Mouse (Mus musculus): ENCODE results near the gene Tjp2. TPM values are rescaled to one million over a fixed set of nuclear protein-coding genes. Genes with fewer than 3 reads are reported as not detected.
A peak's percentile ranks its signal among the peaks of the same experiment; 100 is the strongest.
"Not testable (repeated sequence)": the region's sequence is repeated elsewhere in the genome, so short reads cannot be mapped to it uniquely, and the experiment has no call there.

The Tjp2 gene
- polyA plus RNA-seq, 1 experiment = 17.1 TPM

- Histone ChIP-seq H3K4me3 (ENCODE audit: insufficient read depth, low read length) (no peak overlapping the region), H3K27ac (ENCODE audit: insufficient read depth, low read length) (no peak overlapping the region)
- no peak for TF ChIP-seq POLR2A (IDR thresholded peaks at IDR 0.05; ENCODE audit: extremely low read depth, insufficient read depth, low read length)
- no peak for TF ChIP-seq CTCF (IDR thresholded peaks at IDR 0.05; ENCODE audit: extremely low read depth, insufficient read depth, low read length)
Observed at GRCm38 (mm10) chr19:24194216-24194615, 30.6 kb downstream of the Tjp2 start.

GRCm38 (mm10) chr19:24192946-24193345, 31.9 kb downstream of the Tjp2 start:
- TF ChIP-seq CTCF (IDR thresholded peaks at IDR 0.05; ENCODE audit: extremely low read depth, insufficient read depth, low read length) (no peak), POLR2A (IDR thresholded peaks at IDR 0.05; ENCODE audit: extremely low read depth, insufficient read depth, low read length) (no peak)
- Histone ChIP-seq H3K4me1 (ENCODE audit: control insufficient read depth, insufficient read depth, low read length) (0 out of 2 replicates have a peak, but pooled peaks cover 1% of the 10 kb centered on the region), H3K4me3 (ENCODE audit: insufficient read depth, low read length) (no peak overlapping the region), H3K27ac (ENCODE audit: insufficient read depth, low read length) (no peak overlapping the region)

More at GRCm38 (mm10) chr19:24194216-24194615, 30.6 kb downstream of the Tjp2 start:
- peaks cover 2% of the 10 kb centered on the region; the same call in 1 of the 2 replicates for H3K4me1 ChIP-seq (ENCODE audit: control insufficient read depth, insufficient read depth, low read length)

GRCm38 (mm10) chr19:24187791-24188190, 37.0 kb downstream of the Tjp2 start:
- Histone ChIP-seq H3K4me3 (ENCODE audit: insufficient read depth, low read length) (no peak overlapping the region), H3K27ac (ENCODE audit: insufficient read depth, low read length) (no peak overlapping the region), H3K4me1 (ENCODE audit: control insufficient read depth, insufficient read depth, low read length) (0 out of 2 replicates have a peak, but pooled peaks cover 1% of the 10 kb centered on the region)
- TF ChIP-seq CTCF (IDR thresholded peaks at IDR 0.05; ENCODE audit: extremely low read depth, insufficient read depth, low read length) (no peak), POLR2A (IDR thresholded peaks at IDR 0.05; ENCODE audit: extremely low read depth, insufficient read depth, low read length) (no peak)

GRCm38 (mm10) chr19:24187358-24187757, 37.5 kb downstream of the Tjp2 start:
- H3K4me1 ChIP-seq (ENCODE audit: control insufficient read depth, insufficient read depth, low read length); H3K27ac ChIP-seq (ENCODE audit: insufficient read depth, low read length); H3K4me3 ChIP-seq (ENCODE audit: insufficient read depth, low read length): not testable (repeated sequence)
- TF ChIP-seq CTCF (IDR thresholded peaks at IDR 0.05; ENCODE audit: extremely low read depth, insufficient read depth, low read length) = 0 out of 2 replicates have a peak, but pooled peaks have one; percentile 10

- Histone ChIP-seq H3K27ac (ENCODE audit: insufficient read depth, low read length) (no peak overlapping the region), H3K4me3 (ENCODE audit: insufficient read depth, low read length) (no peak overlapping the region), H3K4me1 (ENCODE audit: control insufficient read depth, insufficient read depth, low read length) (no peaks in the 10 kb centered on the region)
- TF ChIP-seq POLR2A (IDR thresholded peaks at IDR 0.05; ENCODE audit: extremely low read depth, insufficient read depth, low read length) (no peak), CTCF (IDR thresholded peaks at IDR 0.05; ENCODE audit: extremely low read depth, insufficient read depth, low read length) (no peak)
Observed at GRCm38 (mm10) chr19:24183680-24184235, 41.1 kb downstream of the Tjp2 start.

GRCm38 (mm10) chr19:24180415-24180814, 44.4 kb downstream of the Tjp2 start:
- no peak overlapping the region for H3K27ac ChIP-seq (ENCODE audit: insufficient read depth, low read length)
- H3K4me3 ChIP-seq (ENCODE audit: insufficient read depth, low read length) = no peak overlapping the region
- TF ChIP-seq POLR2A (IDR thresholded peaks at IDR 0.05; ENCODE audit: extremely low read depth, insufficient read depth, low read length) = no peak
- TF ChIP-seq CTCF (IDR thresholded peaks at IDR 0.05; ENCODE audit: extremely low read depth, insufficient read depth, low read length) = no peak
- H3K4me1 ChIP-seq (ENCODE audit: control insufficient read depth, insufficient read depth, low read length) = no peaks in the 10 kb centered on the region

- TF ChIP-seq POLR2A (IDR thresholded peaks at IDR 0.05; ENCODE audit: extremely low read depth, insufficient read depth, low read length) = no peak
- TF ChIP-seq CTCF (IDR thresholded peaks at IDR 0.05; ENCODE audit: extremely low read depth, insufficient read depth, low read length) = no peak
- H3K27ac ChIP-seq (ENCODE audit: insufficient read depth, low read length) = no peak overlapping the region
- no peak overlapping the region for H3K4me3 ChIP-seq (ENCODE audit: insufficient read depth, low read length)
- no peaks in the 10 kb centered on the region for H3K4me1 ChIP-seq (ENCODE audit: control insufficient read depth, insufficient read depth, low read length)
Observed at GRCm38 (mm10) chr19:24178086-24178485, 46.7 kb downstream of the Tjp2 start.

GRCm38 (mm10) chr19:24176692-24177091, 48.1 kb downstream of the Tjp2 start:
- TF ChIP-seq CTCF (IDR thresholded peaks at IDR 0.05; ENCODE audit: extremely low read depth, insufficient read depth, low read length) = no peak
- no peak for TF ChIP-seq POLR2A (IDR thresholded peaks at IDR 0.05; ENCODE audit: extremely low read depth, insufficient read depth, low read length)
- H3K4me1 ChIP-seq (ENCODE audit: control insufficient read depth, insufficient read depth, low read length) = peaks cover 2% of the 10 kb centered on the region; the same call in 1 of the 2 replicates
- no peak overlapping the region for H3K27ac ChIP-seq (ENCODE audit: insufficient read depth, low read length)
- H3K4me3 ChIP-seq (ENCODE audit: insufficient read depth, low read length) = no peak overlapping the region

GRCm38 (mm10) chr19:24174896-24175295, 49.9 kb downstream of the Tjp2 start:
- Histone ChIP-seq H3K27ac (ENCODE audit: insufficient read depth, low read length) (no peak overlapping the region), H3K4me1 (ENCODE audit: control insufficient read depth, insufficient read depth, low read length) (peaks cover 2% of the 10 kb centered on the region; the same call in 1 of the 2 replicates), H3K4me3 (ENCODE audit: insufficient read depth, low read length) (peak overlapping the region; percentile 78; the same call in 1 of the 2 replicates)
- TF ChIP-seq CTCF (IDR thresholded peaks at IDR 0.05; ENCODE audit: extremely low read depth, insufficient read depth, low read length) (no peak), POLR2A (IDR thresholded peaks at IDR 0.05; ENCODE audit: extremely low read depth, insufficient read depth, low read length) (no peak)
